Mouse (Mus musculus) heart, adult 2 months (tissue): ENCODE results near the gene Secisbp2l. TPM values are rescaled to one million over a fixed set of nuclear protein-coding genes. Genes with fewer than 3 reads are reported as not detected.

ENCODE experiments used
- DNase-seq, 2 experiments: peaks; one replicate each; pipeline ENCODE4 v3.0.0; 2021
- H3K27ac ChIP-seq: fragments of 200-600 bp; 2 replicates; pipeline ENCODE4 v1.8.1; 2022
- H3K27me3 ChIP-seq: fragments of 200-500 bp; 2 replicates; pipeline ENCODE4 v1.6.1; 2012; ENCODE audit warnings: mild to moderate bottlenecking, low read length, inconsistent platforms, mixed read lengths; ENCODE audit not compliant: control insufficient read depth, insufficient read depth
- H3K36me3 ChIP-seq: fragments of 200-500 bp; 2 replicates; pipeline ENCODE4 v1.6.1; 2012; ENCODE audit warnings: low read length, inconsistent platforms; ENCODE audit not compliant: control insufficient read depth, insufficient read depth
- H3K4me1 ChIP-seq: fragments of 200-500 bp; 2 replicates; pipeline ENCODE4 v1.6.1; 2011; ENCODE audit warnings: low read length; ENCODE audit not compliant: control insufficient read depth, insufficient read depth
- H3K4me3 ChIP-seq: fragments of 200-600 bp; 2 replicates; pipeline ENCODE4 v1.8.1; 2022
- H3K79me2 ChIP-seq: fragments of 200-500 bp; replicated peaks from 2 replicates; pipeline ENCODE4 v1.6.1; 2012; ENCODE audit warnings: mild to moderate bottlenecking, inconsistent platforms, low read length, moderate library complexity, mixed read lengths; ENCODE audit not compliant: control insufficient read depth, insufficient read depth
- H3K9ac ChIP-seq: fragments of 200-500 bp; 2 replicates; pipeline ENCODE4 v1.6.1; 2012; ENCODE audit warnings: low read depth, mild to moderate bottlenecking, control low read depth, inconsistent platforms, low read length, mixed read lengths
- CTCF ChIP-seq: fragments of 200-600 bp; IDR thresholded peaks from 2 replicates; pipeline ENCODE4 v1.8.1; 2022; ENCODE audit warnings: antibody characterized with exemption, mild to moderate bottlenecking, moderate library complexity
- EP300 ChIP-seq: fragments of 200-500 bp; IDR thresholded peaks from 2 replicates; pipeline ENCODE4 v1.6.1; 2011; ENCODE audit warnings: low read depth, low read length, control low read depth; ENCODE audit not compliant: insufficient read depth
- POLR2A ChIP-seq: fragments of 200-500 bp; IDR thresholded peaks from 2 replicates; pipeline ENCODE4 v1.6.1; 2011; ENCODE audit warnings: mild to moderate bottlenecking, low read depth, low read length, control low read depth; ENCODE audit not compliant: insufficient read depth
- WGBS: fragments of 180-500 bp; shearing (Covaris S2); methylation state at CpG from one replicate; pipeline ENCODE4 v1.1.7; 2018; 5-methylcytosine and 5-hydroxymethylcytosine counted together
- intact Hi-C: fragments of 180-260 bp; cut with DNase I; formaldehyde crosslinking; loops from one replicate; pipeline ENCODE4 v1.15.1; 2025
- polyA plus RNA-seq: library from polyadenylated mRNA; depleted of rRNA; stranded (reverse); fragments of >200 nt; gene quantifications from 2 replicates; pipeline ENCODE4 v1.2.3, GENCODE M21; 2012
- total RNA-seq, 2 experiments: library from RNA; stranded (reverse); gene quantifications; 2 replicates each; pipeline ENCODE4 v1.2.3; 2021

Gene Secisbp2l
- total and polyA plus RNA-seq, 3 experiments: 6.9 to 28.9 (median 23.1) TPM

GRCm38 (mm10) chr2:125790242-125790641 is 7.6 kb upstream of the Secisbp2l start:
- no peaks in the 10 kb centered on the region; the same call in 1 of the 2 replicates for H3K4me1 ChIP-seq
- H3K36me3 ChIP-seq: no peaks in the 10 kb centered on the region
- no peak overlapping the region for H3K27ac ChIP-seq
- intact Hi-C loops: no loop called here
- DNase-seq: no peak
- no peak overlapping the region for H3K9ac ChIP-seq
- no peaks in the 10 kb centered on the region for H3K79me2 ChIP-seq
- no peaks in the 10 kb centered on the region for H3K27me3 ChIP-seq
- TF ChIP-seq CTCF (no peak), EP300 (no peak), POLR2A (no peak)
- WGBS: 85% methylated on average over 4 of the region's 4 CpGs
- no peak overlapping the region for H3K4me3 ChIP-seq

- TF ChIP-seq EP300 (no peak), POLR2A (no peak), CTCF (no peak)
- no peak overlapping the region for H3K27ac ChIP-seq
- WGBS: 88% methylated on average over 5 of the region's 5 CpGs
- H3K4me3 ChIP-seq: no peak overlapping the region
- intact Hi-C loops: no loop called here
- no peaks in the 10 kb centered on the region for H3K36me3 ChIP-seq
- no peaks in the 10 kb centered on the region for H3K79me2 ChIP-seq
- H3K27me3 ChIP-seq: no peaks in the 10 kb centered on the region
- DNase-seq: no peak
- H3K4me1 ChIP-seq: no peaks in the 10 kb centered on the region; the same call in 1 of the 2 replicates
- H3K9ac ChIP-seq: no peak overlapping the region
These were observed 6.6 kb upstream of the Secisbp2l start for GRCm38 (mm10) chr2:125789265-125789664.

- H3K79me2 ChIP-seq: no peaks in the 10 kb centered on the region
- 40% methylated on average over 3 of the region's 3 CpGs for WGBS
- intact Hi-C loops: no loop called here
- H3K4me1 ChIP-seq: no peaks in the 10 kb centered on the region; the same call in 1 of the 2 replicates
- no peak for TF ChIP-seq POLR2A
- TF ChIP-seq EP300: no peak
- no peak for TF ChIP-seq CTCF
- H3K9ac ChIP-seq: no peak overlapping the region
- H3K27me3 ChIP-seq: no peaks in the 10 kb centered on the region
- no peaks in the 10 kb centered on the region for H3K36me3 ChIP-seq
- no peak overlapping the region for H3K4me3 ChIP-seq
- no peak overlapping the region for H3K27ac ChIP-seq
- no peak for DNase-seq
These were observed 6.1 kb upstream of the Secisbp2l start for GRCm38 (mm10) chr2:125788785-125789184.

GRCm38 (mm10) chr2:125788351-125788750 is 5.7 kb upstream of the Secisbp2l start:
- intact Hi-C loops: no loop called here
- peaks cover under 1% of the 10 kb centered on the region for H3K36me3 ChIP-seq
- no peak overlapping the region for H3K4me3 ChIP-seq
- no peak overlapping the region for H3K9ac ChIP-seq
- H3K4me1 ChIP-seq: no peaks in the 10 kb centered on the region; the same call in 1 of the 2 replicates
- DNase-seq: no peak
- no peak for TF ChIP-seq POLR2A
- no peak for TF ChIP-seq EP300
- no peak for TF ChIP-seq CTCF
- H3K79me2 ChIP-seq: no peaks in the 10 kb centered on the region
- no peak overlapping the region for H3K27ac ChIP-seq
- no peaks in the 10 kb centered on the region for H3K27me3 ChIP-seq

- DNase-seq: no peak
These were observed 2.4 kb upstream of the Secisbp2l start for GRCm38 (mm10) chr2:125785021-125785420.

GRCm38 (mm10) chr2:125784392-125784791 is 1.7 kb upstream of the Secisbp2l start:
- 77% methylated on average over 4 of the region's 4 CpGs for WGBS
- H3K4me1 ChIP-seq: peaks cover 8% of the 10 kb centered on the region
- no peak overlapping the region for H3K4me3 ChIP-seq
- H3K27ac ChIP-seq: no peak overlapping the region
- no peak overlapping the region for H3K9ac ChIP-seq
- no peak for DNase-seq
- TF ChIP-seq EP300: no peak
- no peak for TF ChIP-seq POLR2A
- TF ChIP-seq CTCF: no peak
- no peaks in the 10 kb centered on the region for H3K27me3 ChIP-seq
- intact Hi-C loops: loop anchor here (5.0 kb wide), 1 partner anchor 368 kb away; the partner anchor contains the start of genes Dtwd1 and Fam227b
- H3K79me2 ChIP-seq: peaks cover 5% of the 10 kb centered on the region
- H3K36me3 ChIP-seq: peaks cover 18% of the 10 kb centered on the region

More at GRCm38 (mm10) chr2:125785021-125785420, 2.4 kb upstream of the Secisbp2l start:
- Histone ChIP-seq H3K9ac (no peak overlapping the region), H3K79me2 (peaks cover 2% of the 10 kb centered on the region; the same call in 1 of the 2 replicates), H3K27ac (no peak overlapping the region), H3K4me1 (peaks cover 8% of the 10 kb centered on the region), H3K27me3 (no peaks in the 10 kb centered on the region), H3K36me3 (peaks cover 15% of the 10 kb centered on the region), H3K4me3 (no peak overlapping the region)
- intact Hi-C loops: loop anchor here (1.0 kb wide), 1 partner anchor 69 kb away; no protein-coding TSS in a partner anchor
- 72% methylated on average over 4 of the region's 4 CpGs for WGBS
- no peak for TF ChIP-seq POLR2A
- no peak for TF ChIP-seq EP300
- TF ChIP-seq CTCF: no peak
